8 mouse cellular contexts compared by ENCODE assay signal in the genomic region with DNA sequence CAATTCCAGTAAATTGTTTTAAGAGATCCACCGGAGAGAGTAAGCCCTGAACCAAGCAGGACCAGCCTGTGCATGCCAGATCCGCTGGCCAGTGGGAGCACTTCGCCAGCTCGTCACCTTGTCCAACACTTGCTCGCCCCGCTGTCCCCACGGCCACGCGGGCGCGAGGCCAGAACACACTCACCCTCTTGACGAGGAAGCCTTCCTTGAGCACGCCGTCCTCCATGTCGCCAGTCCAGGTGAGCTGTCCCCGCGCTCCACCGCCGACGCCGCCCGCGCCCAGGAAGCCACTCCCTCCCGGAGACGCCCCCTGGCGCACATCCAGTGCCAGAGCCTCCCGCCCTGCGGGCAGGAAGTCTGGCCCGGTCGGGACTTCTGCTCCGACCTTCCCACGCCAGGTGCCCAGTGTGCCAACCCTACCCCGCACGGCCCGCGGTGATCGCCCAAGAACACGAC. TPM values are rescaled to one million over a fixed set of nuclear protein-coding genes. Genes with fewer than 3 reads are reported as not detected.
DNase-seq lines count a peak whose midpoint lies in the region; ATAC-seq and TF ChIP-seq lines count a peak whose summit lies in the region.

Plek2 (minus strand) TSS at position 258 of the 456 bp plus-strand sequence.

- peak; percentile 81 for TF ChIP-seq CTCF in liver, embryonic 14.5 days (IDR thresholded peaks at IDR 0.05; ENCODE audit: low read depth)

- ATAC-seq in cerebellum, adult (ENCODE audit: insufficient number of reproducible peaks, low FRiP score, low TSS enrichment) = peak; percentile 75
- peak; percentile 66; the same call in 1 of the 2 replicates for ATAC-seq in forebrain, embryonic 14.5 days
- peak; percentile 49 for ATAC-seq in liver, embryonic 14.5 days (ENCODE audit: insufficient read depth)
- no peak for ATAC-seq in activated CD4-positive, CD25-positive, alpha-beta regulatory T cell, adult 4 months

- H3K4me1 ChIP-seq in forebrain, embryonic 14.5 days (ENCODE audit: control insufficient read depth, insufficient read depth, low read length) = peaks cover 6% of the 10 kb centered on the region; the same call in 1 of the 2 replicates
- peaks cover 38 to 40% of the 10 kb centered on the region in 2 experiments for H3K4me1 ChIP-seq in liver, embryonic 14.5 days (replicated peaks; ENCODE audit: control insufficient read depth in 2 of 2, insufficient read depth in 2 of 2, low read length in 1 of 2)

- no peak for TF ChIP-seq EP300 in liver, embryonic 14.5 days (IDR thresholded peaks at IDR 0.05; ENCODE audit: low read depth)

- H3K4me2 ChIP-seq in forebrain, embryonic 14.5 days (ENCODE audit: low read length) = peak within 1 kb of the TSS; percentile 88
- H3K4me2 ChIP-seq in liver, embryonic 14.5 days (ENCODE audit: low read depth) = peak within 1 kb of the TSS; percentile 68

- 3% methylated on average over 37 of the region's 38 CpGs for WGBS in forebrain, embryonic 14.5 days
- WGBS in liver, embryonic 14.5 days (ENCODE audit: insufficient replicate concordance) = 3% methylated on average over 38 of the region's 38 CpGs

- peak within 1 kb of the TSS; percentile 36 for H3K4me3 ChIP-seq in forebrain, embryonic 14.5 days (ENCODE audit: low read depth, low read length)
- peak within 1 kb of the TSS; percentile 75 to 88 for H3K4me3 ChIP-seq in liver, embryonic 14.5 days (ENCODE audit: insufficient read depth in 1 of 2, low read depth in 2 of 2, low read length in 2 of 2)

- no peaks in the 10 kb centered on the region for H3K36me3 ChIP-seq in forebrain, embryonic 14.5 days (ENCODE audit: control insufficient read depth, insufficient read depth, low read length)
- peaks cover 15% of the 10 kb centered on the region for H3K36me3 ChIP-seq in liver, embryonic 14.5 days (replicated peaks; ENCODE audit: control insufficient read depth, insufficient read depth, low read depth)

- no peak within 1 kb of the TSS for H3K27ac ChIP-seq in forebrain, embryonic 14.5 days (ENCODE audit: low read depth, low read length)
- H3K27ac ChIP-seq in liver, embryonic 14.5 days = peak within 1 kb of the TSS; percentile 58

- peak; percentile 77 for DNase-seq in MN1 (ENCODE audit: low spot score)
- peak; percentile 42 for DNase-seq in forebrain, embryonic 14.5 days (ENCODE audit: low spot score)
- DNase-seq in induced T-regulatory cell, adult 2 months (ENCODE audit: low read depth) = peak; percentile 66
- peak; percentile 57 to 68 (median 58) for DNase-seq in liver, embryonic 14.5 days (ENCODE audit: low read depth in 3 of 3, low spot score in 3 of 3)
- DNase-seq in neural tube, embryonic 10.5 days (ENCODE audit: extremely low spot score, low spot score) = peak; percentile 64
- peak; percentile 45 to 57 for DNase-seq in thymus, adult 18-20 months

- peak within 1 kb of the TSS; percentile 58 for H3K9ac ChIP-seq in forebrain, embryonic 14.5 days (ENCODE audit: low read length)
- H3K9ac ChIP-seq in liver, embryonic 14.5 days (replicated peaks) = peak within 1 kb of the TSS; percentile 90

- H3K27me3 ChIP-seq in forebrain, embryonic 14.5 days (replicated peaks; ENCODE audit: control insufficient read depth, insufficient read depth, low read length) = peaks cover 28% of the 10 kb centered on the region
- no peaks in the 10 kb centered on the region; the same call in 1 of the 2 replicates for H3K27me3 ChIP-seq in liver, embryonic 14.5 days (ENCODE audit: control insufficient read depth, insufficient read depth, low read length)

- H3K9me3 ChIP-seq in forebrain, embryonic 14.5 days (replicated peaks; ENCODE audit: control insufficient read depth, low read length) = no peaks in the 10 kb centered on the region
- no peaks in the 10 kb centered on the region; the same call in 1 of the 2 replicates for H3K9me3 ChIP-seq in liver, embryonic 14.5 days (ENCODE audit: control insufficient read depth, low read length)

RNA-seq across cellular contexts. Expression of gene Plek2, which starts in this region (rescaled TPM):
- 0.77 and 1.2 TPM in 2 replicates for polyA plus RNA-seq in forebrain, embryonic 14.5 days (2014; fragmentation: Nextera tagmentation; extraction: Ambion mirVana)
- polyA plus RNA-seq in liver, embryonic 14.5 days (2012; rRNA removed) = 18.7 and 21.5 TPM in 2 replicates
- polyA plus RNA-seq in liver, embryonic 14.5 days (2014; fragmentation: Nextera tagmentation; extraction: Ambion mirVana) = 51.0 and 51.5 TPM in 2 replicates
- polyA plus RNA-seq in activated CD4-positive, CD25-positive, alpha-beta regulatory T cell, adult 4 months (2017; shearing (Covaris generic)) = under 1 TPM in 1 of 2 experiments, not detected in 1; 0.34 TPM
